Mouse (Mus musculus) E14TG2a.4 (cell line): ENCODE measurements around the gene Pp2d1.
A peak's percentile ranks its signal among the peaks of the same experiment; 100 is the strongest.

ENCODE experiments used
- H3K27me3 ChIP-seq: 2 replicates; pipeline ENCODE4 v1.6.1; 2014; ENCODE audit warnings: low read length, control low read depth; ENCODE audit not compliant: insufficient read depth
- H3K36me3 ChIP-seq: 2 replicates; pipeline ENCODE4 v1.6.1; 2014; ENCODE audit warnings: low read length, control low read depth; ENCODE audit not compliant: insufficient read depth
- H3K4me1 ChIP-seq: replicated peaks from 2 replicates; pipeline ENCODE4 v1.6.1; 2014; ENCODE audit warnings: low read depth, low read length, control low read depth
- H3K4me3 ChIP-seq: replicated peaks from 2 replicates; pipeline ENCODE4 v1.5.1; 2014; ENCODE audit warnings: mild to moderate bottlenecking, low read length
- H3K9me3 ChIP-seq: 2 replicates; pipeline ENCODE4 v1.6.1; 2014; ENCODE audit warnings: low read length, control low read depth
- CTCF ChIP-seq: conservative IDR thresholded peaks from 2 replicates; pipeline ENCODE4 v1.5.1; 2014; ENCODE audit warnings: low read length
- NANOG ChIP-seq: IDR thresholded peaks from 2 replicates; pipeline ENCODE4 v1.6.1; 2014; ENCODE audit warnings: borderline replicate concordance, low read length, mixed read lengths
- POU5F1 ChIP-seq: IDR thresholded peaks from 2 replicates; pipeline ENCODE4 v1.6.1; 2014; ENCODE audit warnings: low read length, borderline replicate concordance

Gene Pp2d1

GRCm38 (mm10) chr17:53478858-53479603 lies 60.2 kb downstream of the Pp2d1 start, which contains the start of gene Rab5a:
Gene Rab5a (plus strand): TSS chr17:53479234.
- H3K4me1 ChIP-seq = peaks cover 49% of the 10 kb centered on the region
- no peaks in the 10 kb centered on the region for H3K9me3 ChIP-seq
- no peak for TF ChIP-seq NANOG
- TF ChIP-seq CTCF = no peak
- TF ChIP-seq POU5F1 = no peak
- H3K36me3 ChIP-seq = peaks cover 29% of the 10 kb centered on the region
- H3K4me3 ChIP-seq = peak within 1 kb of the TSS; percentile 97
- no peaks in the 10 kb centered on the region for H3K27me3 ChIP-seq

GRCm38 (mm10) chr17:53478066-53478857 lies 61.0 kb downstream of the Pp2d1 start:
- no peaks in the 10 kb centered on the region for H3K9me3 ChIP-seq
- peaks cover 53% of the 10 kb centered on the region for H3K4me1 ChIP-seq
- H3K4me3 ChIP-seq = peak overlapping the region; percentile 97
- no peaks in the 10 kb centered on the region for H3K27me3 ChIP-seq
- TF ChIP-seq CTCF (no peak), POU5F1 (no peak), NANOG (no peak)
- H3K36me3 ChIP-seq = peaks cover 22% of the 10 kb centered on the region

- TF ChIP-seq POU5F1 = no peak
- TF ChIP-seq CTCF = no peak
- TF ChIP-seq NANOG = no peak
- Histone ChIP-seq H3K9me3 (no peaks in the 10 kb centered on the region), H3K36me3 (no peaks in the 10 kb centered on the region), H3K4me3 (no peak overlapping the region), H3K4me1 (peaks cover 27% of the 10 kb centered on the region), H3K27me3 (no peaks in the 10 kb centered on the region)
Measured at GRCm38 (mm10) chr17:53468697-53469096, 70.6 kb downstream of the Pp2d1 start.

- Histone ChIP-seq H3K36me3 (no peaks in the 10 kb centered on the region), H3K4me3 (no peak overlapping the region), H3K27me3 (no peaks in the 10 kb centered on the region), H3K9me3 (peaks cover 6% of the 10 kb centered on the region), H3K4me1 (peaks cover 40% of the 10 kb centered on the region)
- TF ChIP-seq NANOG (no peak), POU5F1 (no peak), CTCF (peak; percentile 49)
Measured at GRCm38 (mm10) chr17:53465569-53465968, 73.7 kb downstream of the Pp2d1 start.

GRCm38 (mm10) chr17:53463496-53463840 lies 75.8 kb downstream of the Pp2d1 start:
- Histone ChIP-seq H3K27me3 (no peaks in the 10 kb centered on the region), H3K4me1 (peaks cover 40% of the 10 kb centered on the region), H3K36me3 (no peaks in the 10 kb centered on the region), H3K9me3 (peaks cover 12% of the 10 kb centered on the region), H3K4me3 (peak overlapping the region; percentile 60)
- TF ChIP-seq POU5F1 = no peak
- TF ChIP-seq CTCF = no peak

GRCm38 (mm10) chr17:53462603-53463495 lies 76.4 kb downstream of the Pp2d1 start, which contains the start of gene Efhb:
Gene Efhb (minus strand): TSS chr17:53463321.
- Histone ChIP-seq H3K27me3 (no peaks in the 10 kb centered on the region), H3K9me3 (peaks cover 17% of the 10 kb centered on the region), H3K4me3 (peak within 1 kb of the TSS; percentile 60), H3K36me3 (no peaks in the 10 kb centered on the region), H3K4me1 (peaks cover 39% of the 10 kb centered on the region)
- TF ChIP-seq NANOG (no peak), POU5F1 (no peak), CTCF (no peak)
